Mouse (Mus musculus) monocyte, adult 5-6 weeks (primary cell): ENCODE measurements around the gene Olfr743. TPM values are rescaled to one million over a fixed set of nuclear protein-coding genes. Genes with fewer than 3 reads are reported as not detected.
"Not testable (repeated sequence)": the region's sequence is repeated elsewhere in the genome, so short reads cannot be mapped to it uniquely, and the experiment has no call there.

Experiments used
- ATAC-seq: fragments of 153-309, 156-312 bp; replicated peaks from 2 replicates; pipeline ENCODE4 v1.8.0; 2017; ENCODE audit warnings: mild to moderate bottlenecking; ENCODE audit not compliant: low TSS enrichment, insufficient number of reproducible peaks, severe bottlenecking, poor library complexity, low FRiP score
- total RNA-seq: library from RNA; stranded (forward); fragments of 200-1000, 200-491, 200-594 nt; gene quantifications from 3 replicates; pipeline ENCODE4 v1.2.3, GENCODE M21; 2017

The Olfr743 gene
- total RNA-seq = not detected in 3 replicates

DNA sequence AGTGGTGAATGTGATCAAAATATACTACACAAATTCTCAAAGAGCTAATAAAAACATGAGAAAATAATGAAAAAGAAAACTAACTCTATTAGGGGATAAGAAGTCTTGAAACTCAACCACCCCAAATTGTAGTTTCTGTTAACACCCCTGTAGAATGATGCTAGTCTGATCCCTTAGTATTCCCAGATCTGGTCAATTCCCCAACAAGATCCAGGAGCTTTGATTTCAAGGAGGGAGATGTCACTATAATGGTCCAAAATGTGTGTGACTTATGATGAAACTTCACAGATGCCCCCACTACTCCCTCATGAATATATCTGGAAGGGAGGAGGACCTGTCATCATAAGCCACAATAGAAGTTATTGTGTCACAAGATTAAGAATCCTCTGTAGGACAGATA lies at the start of gene Olfr743:
Olfr743 (plus strand) TSS at position 301 of the 400 bp plus-strand sequence.
- ATAC-seq = no peak

DNA sequence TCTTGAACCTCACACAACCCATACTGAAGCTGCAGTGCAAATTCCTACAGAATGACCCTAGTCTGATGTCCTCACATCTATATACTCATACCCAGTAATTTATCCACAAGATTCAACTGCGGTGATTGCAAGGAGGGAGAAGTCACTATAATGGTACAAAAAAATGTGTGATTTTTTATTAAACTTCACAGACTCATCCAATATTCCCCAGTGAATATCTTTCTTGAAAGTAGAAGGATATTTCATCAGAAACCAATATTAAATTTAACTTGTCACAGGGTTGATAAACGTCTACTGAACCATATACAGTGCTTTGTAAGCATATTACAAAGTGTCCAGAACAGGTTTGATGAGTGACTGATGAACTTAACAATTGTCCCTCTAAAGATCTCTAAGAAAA lies 49.2 kb upstream of the Olfr743 start, which contains the start of gene Olfr741:
Olfr741 (plus strand) TSS at position 301 of the 400 bp plus-strand sequence.
- no peak for ATAC-seq

- ATAC-seq = no peak
These were observed 43.2 kb upstream of the Olfr743 start for GRCm38 (mm10) chr14:50478406-50478805.

DNA sequence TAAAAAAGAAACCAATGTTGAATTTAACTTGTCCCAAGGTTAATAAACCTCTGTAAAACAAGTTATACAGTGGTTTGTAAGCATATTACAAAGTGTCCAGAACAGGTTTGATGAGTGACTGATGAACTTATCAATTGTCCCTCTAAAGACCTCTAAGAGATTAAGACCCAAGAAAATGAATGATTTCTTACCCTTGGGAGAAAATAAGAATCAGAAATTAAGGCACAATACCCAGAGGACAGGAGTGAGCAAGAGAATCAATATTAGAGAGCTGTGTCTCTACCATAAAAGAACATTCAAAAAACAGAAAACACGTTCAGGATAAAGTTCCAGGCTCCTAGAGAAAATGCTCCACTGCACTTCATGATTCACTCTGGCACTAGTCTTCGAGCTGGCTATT lies 18.3 kb upstream of the Olfr743 start, which contains the start of gene Olfr742:
Olfr742 (plus strand) TSS at position 301 of the 400 bp plus-strand sequence.
- ATAC-seq = no peak

DNA sequence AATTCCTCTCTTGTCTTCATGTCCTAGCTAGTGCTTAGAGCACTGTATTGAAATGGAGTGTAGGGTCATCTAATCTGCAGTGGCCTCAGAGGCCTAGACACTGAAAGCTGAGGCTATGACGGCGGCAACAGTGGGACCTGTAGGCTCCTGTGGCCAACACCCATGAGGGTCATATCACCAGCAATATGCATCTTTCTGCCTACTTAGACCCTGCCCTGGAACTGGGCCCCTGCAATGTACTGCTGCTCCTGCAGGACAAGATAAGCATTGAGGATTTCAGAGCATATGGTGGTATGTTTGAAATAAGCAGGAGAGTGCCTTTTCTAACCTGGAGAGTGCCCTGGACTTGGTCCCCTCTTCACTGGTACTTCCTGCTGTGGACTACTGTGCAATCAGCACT lies 31.1 kb downstream of the Olfr743 start:
- no peak for ATAC-seq

DNA sequence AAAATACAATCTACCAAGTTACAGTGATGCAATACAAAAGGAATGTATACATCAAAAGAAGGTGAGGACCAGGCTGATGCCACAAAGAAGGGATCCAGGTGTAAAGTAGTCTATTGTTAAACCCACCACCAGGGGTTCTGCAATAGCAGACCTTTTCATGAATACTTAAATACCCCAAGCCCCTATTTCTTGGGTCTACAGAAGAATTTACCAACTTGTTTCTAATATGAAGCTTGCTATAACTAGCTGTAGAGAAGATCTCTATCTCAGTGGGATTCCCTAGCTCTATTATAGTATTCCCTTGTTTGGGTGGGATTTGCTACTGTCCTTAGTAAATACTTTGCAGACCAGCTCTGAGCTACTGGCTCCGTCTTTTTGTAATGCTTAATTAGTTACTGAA lies 51.4 kb downstream of the Olfr743 start:
- not testable (repeated sequence) for ATAC-seq

Other genes with a start within 250 kb of the Olfr743 start
- gene Olfr732, start 237.6 kb upstream of the Olfr743 start, total RNA-seq = not detected in 3 replicates
- not detected in 3 replicates for gene Olfr733, start 220.3 kb upstream of the Olfr743 start, total RNA-seq
- gene Olfr734, start 195.1 kb upstream of the Olfr743 start, total RNA-seq = not detected in 3 replicates
- not detected in 3 replicates for gene Olfr735, start 173.0 kb upstream of the Olfr743 start, total RNA-seq
- gene Tlr11, start 163.9 kb upstream of the Olfr743 start, total RNA-seq = 0.29 to 0.96 TPM in 2 of 3 replicates, not detected in the other
- gene Olfr736, start 140.7 kb upstream of the Olfr743 start, total RNA-seq = not detected in 3 replicates
- gene Olfr738, start 114.3 kb upstream of the Olfr743 start, total RNA-seq = not detected in 3 replicates
- gene Olfr739, start 103.2 kb upstream of the Olfr743 start, total RNA-seq = not detected in 3 replicates
- gene Olfr740, start 76.3 kb upstream of the Olfr743 start, total RNA-seq = not detected in 3 replicates
- not detected in 3 replicates for gene Olfr741, start 49.1 kb upstream of the Olfr743 start, total RNA-seq
- not detected in 3 replicates for gene Olfr742, start 18.2 kb upstream of the Olfr743 start, total RNA-seq
- gene Olfr744, start 93.0 kb downstream of the Olfr743 start, total RNA-seq = not detected in 3 replicates
- not detected in 3 replicates for gene Olfr745, start 117.5 kb downstream of the Olfr743 start, total RNA-seq
- gene Olfr746, start 125.2 kb downstream of the Olfr743 start, total RNA-seq = not detected in 3 replicates
- gene Olfr747, start 171.4 kb downstream of the Olfr743 start, total RNA-seq = not detected in 3 replicates
- not detected in 3 replicates for gene Olfr748, start 185.5 kb downstream of the Olfr743 start, total RNA-seq
- gene Olfr749, start 223.3 kb downstream of the Olfr743 start, total RNA-seq = not detected in 3 replicates